In the genomic region with DNA sequence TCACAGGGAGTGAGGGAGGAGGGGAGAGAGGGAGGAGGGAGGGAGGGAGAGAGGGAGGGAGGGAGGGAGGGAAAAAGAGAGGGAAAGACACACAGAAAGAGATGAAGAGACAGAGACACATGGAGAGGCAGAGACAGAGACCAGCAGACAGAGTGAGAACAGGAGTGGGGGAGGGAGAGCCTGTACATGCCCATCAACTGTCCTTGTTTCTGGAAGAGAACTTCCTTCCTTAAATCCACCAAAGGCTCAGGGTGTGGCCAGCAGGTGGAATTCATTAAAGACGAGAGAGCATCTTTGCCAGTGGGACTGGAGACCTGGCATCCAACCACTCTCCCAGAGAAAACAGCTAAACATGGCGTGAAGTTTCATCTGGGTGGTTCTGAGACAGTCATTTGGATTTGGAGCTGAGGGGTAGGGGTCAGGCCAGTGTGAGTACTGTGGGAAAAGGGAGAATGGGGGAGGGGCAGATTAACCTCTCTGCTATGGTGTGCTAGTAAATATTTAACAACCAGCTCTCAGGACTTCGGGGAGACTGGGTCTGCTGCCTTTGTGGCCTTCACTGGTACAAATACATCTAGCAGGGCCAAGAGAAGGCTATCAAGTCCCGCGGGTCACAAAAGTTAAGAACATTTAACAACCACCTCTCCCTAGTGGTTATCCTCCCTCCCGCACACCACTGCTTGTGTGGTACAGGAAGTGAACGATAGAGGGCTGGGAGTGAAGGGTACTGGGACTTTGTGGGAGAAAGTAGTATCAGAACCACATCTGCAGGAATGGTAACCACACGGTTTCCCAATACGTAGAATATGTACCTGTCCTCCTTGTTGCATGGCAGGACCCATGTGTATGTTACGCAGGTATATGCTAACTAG, we compare ENCODE assay signal across 24 mouse cellular contexts.
DNase-seq lines count a peak whose midpoint lies in the region; ATAC-seq and TF ChIP-seq lines count a peak whose summit lies in the region.
"Had no signal": no experiment of that assay in that cellular context is flagged by ENCODE, and none has a peak within 500 bp of the region (broad histone marks: within the 10 kb centered on the region; RNA-seq: fewer than 3 reads in every experiment).

No protein-coding gene starts in this region.

- H3K9ac ChIP-seq in kidney, postnatal 0 days (ENCODE audit: low read depth, low read length), result no peak overlapping the region
- H3K9ac ChIP-seq in liver, adult 2 months (ENCODE audit: low read depth, low read length), result no peak overlapping the region
- H3K9ac ChIP-seq in hindbrain, embryonic 16.5 days (ENCODE audit: low read depth, low read length), result no peak overlapping the region
- H3K9ac ChIP-seq: embryonic facial prominence, embryonic 12.5 days; forebrain, postnatal 0 days; lung, embryonic 14.5 days; midbrain, embryonic 13.5 days had no signal

- H3K9me3 ChIP-seq in kidney, postnatal 0 days (replicated peaks; ENCODE audit: low read length), result no peaks in the 10 kb centered on the region
- no peaks in the 10 kb centered on the region for H3K9me3 ChIP-seq in hindbrain, embryonic 16.5 days (ENCODE audit: control insufficient read depth, low read length)
- H3K9me3 ChIP-seq: embryonic facial prominence, embryonic 12.5 days; midbrain, embryonic 13.5 days had no signal

- H3K36me3 ChIP-seq in kidney, postnatal 0 days (ENCODE audit: insufficient read depth, low read length), result no peaks in the 10 kb centered on the region
- no peaks in the 10 kb centered on the region for H3K36me3 ChIP-seq in liver, adult 2 months (ENCODE audit: control insufficient read depth, insufficient read depth, low read length)
- H3K36me3 ChIP-seq in hindbrain, embryonic 16.5 days (ENCODE audit: control insufficient read depth, insufficient read depth, low read length), result no peaks in the 10 kb centered on the region
- H3K36me3 ChIP-seq: embryonic facial prominence, embryonic 12.5 days; midbrain, embryonic 13.5 days had no signal

- ATAC-seq in kidney, postnatal 0 days (replicated peaks; ENCODE audit: low FRiP score, low read depth), result peak; percentile 68; the same call in 1 of the 2 replicates
- ATAC-seq in hindbrain, embryonic 16.5 days, result no peak
- ATAC-seq: CD4-positive, CD25-positive, alpha-beta regulatory T cell, adult 4 months; forebrain, postnatal 0 days; hindbrain, postnatal 0 days; intestine, postnatal 0 days; midbrain, embryonic 13.5 days had no signal

- no peaks in the 10 kb centered on the region for H3K27me3 ChIP-seq in kidney, postnatal 0 days (ENCODE audit: insufficient read depth, low read length)
- no peaks in the 10 kb centered on the region for H3K27me3 ChIP-seq in liver, adult 2 months (ENCODE audit: control insufficient read depth, insufficient read depth, low read length)
- no peaks in the 10 kb centered on the region for H3K27me3 ChIP-seq in hindbrain, embryonic 16.5 days (replicated peaks; ENCODE audit: control insufficient read depth, insufficient read depth, low read length)
- H3K27me3 ChIP-seq: embryonic facial prominence, embryonic 12.5 days; midbrain, embryonic 13.5 days had no signal

- DNase-seq in kidney, adult 11 months, result peak; percentile 26
- DNase-seq in kidney, adult 18-20 months, result no peak
- peak; percentile 20 for DNase-seq in kidney, postnatal 0 days (ENCODE audit: low spot score)
- peak; percentile 70 for DNase-seq in liver, adult 2 months (ENCODE audit: extremely low read depth, low read depth, low spot score)
- DNase-seq in gastrocnemius, adult 2 months, result no peak
- no peak for DNase-seq in adrenal gland, postnatal 36 days
- DNase-seq: cerebellum, adult 11-12 months; cerebellum, postnatal 10 days; forebrain, postnatal 0 days; gastrocnemius, postnatal 36 days; layer of hippocampus, postnatal 36 days; lung, embryonic 14.5 days; right cerebral cortex, postnatal 14 days; thymus, adult 2 months; thymus, postnatal 4 days had no signal

- WGBS in kidney, postnatal 0 days, result 54% methylated on average over 10 of the region's 10 CpGs
- 40% methylated on average over 10 of the region's 10 CpGs for WGBS in liver, adult 2 months
- WGBS in hindbrain, embryonic 16.5 days, result 78% methylated on average over 10 of the region's 10 CpGs

- no peak overlapping the region for H3K27ac ChIP-seq in kidney, postnatal 0 days
- peak overlapping the region; percentile 33 for H3K27ac ChIP-seq in liver, adult 2 months (replicated peaks; ENCODE audit: insufficient read depth, low read depth, low read length)
- H3K27ac ChIP-seq in hindbrain, embryonic 16.5 days (ENCODE audit: low read depth, low read length), result no peak overlapping the region
- no peak overlapping the region for H3K27ac ChIP-seq in gastrocnemius, adult 2 months
- H3K27ac ChIP-seq: embryonic facial prominence, embryonic 12.5 days; hindbrain, postnatal 0 days; layer of hippocampus, adult 2 months; midbrain, embryonic 13.5 days; stomach, postnatal 0 days had no signal

- H3K4me2 ChIP-seq in kidney, postnatal 0 days (ENCODE audit: low read length), result no peak overlapping the region
- H3K4me2 ChIP-seq in hindbrain, embryonic 16.5 days (ENCODE audit: low read length), result no peak overlapping the region
- H3K4me2 ChIP-seq: embryonic facial prominence, embryonic 12.5 days; heart, embryonic 11.5 days; lung, embryonic 14.5 days; midbrain, embryonic 13.5 days had no signal

- H3K79me2 ChIP-seq in liver, adult 2 months (ENCODE audit: control insufficient read depth, insufficient read depth, low read length), result no peaks in the 10 kb centered on the region

- H3K4me3 ChIP-seq in kidney, postnatal 0 days (replicated peaks; ENCODE audit: low read depth, low read length), result no peak overlapping the region
- H3K4me3 ChIP-seq in liver, adult 2 months (ENCODE audit: insufficient read depth, low read depth, low read length), result no peak overlapping the region
- no peak overlapping the region for H3K4me3 ChIP-seq in hindbrain, embryonic 16.5 days (ENCODE audit: low read length)
- no peak overlapping the region for H3K4me3 ChIP-seq in gastrocnemius, adult 2 months
- H3K4me3 ChIP-seq: embryonic facial prominence, embryonic 12.5 days; layer of hippocampus, adult 2 months; midbrain, embryonic 13.5 days had no signal

- intact Hi-C loops in gastrocnemius, adult 2 months (cut with DNase I), result no loop called here

- TF ChIP-seq POLR2A in liver, adult 2 months (IDR thresholded peaks at IDR 0.05; ENCODE audit: extremely low read depth, insufficient read depth, low read length), result no peak

- TF ChIP-seq CTCF in kidney, postnatal 0 days (IDR thresholded peaks at IDR 0.05; ENCODE audit: low read depth), result peak; percentile 19; the same call in 1 of the 2 replicates
- no peak for TF ChIP-seq CTCF in liver, adult 2 months (IDR thresholded peaks at IDR 0.05; ENCODE audit: low read depth, low read length)
- no peak for TF ChIP-seq CTCF in gastrocnemius, adult 2 months (IDR thresholded peaks at IDR 0.05)

- H3K4me1 ChIP-seq in kidney, postnatal 0 days (replicated peaks; ENCODE audit: insufficient read depth, low read length), result no peaks in the 10 kb centered on the region
- peaks cover 32% of the 10 kb centered on the region for H3K4me1 ChIP-seq in liver, adult 2 months (ENCODE audit: control insufficient read depth, insufficient read depth, low read length)
- H3K4me1 ChIP-seq in hindbrain, embryonic 16.5 days (ENCODE audit: control insufficient read depth, insufficient read depth, low read depth, low read length), result no peaks in the 10 kb centered on the region
- H3K4me1 ChIP-seq: embryonic facial prominence, embryonic 12.5 days; midbrain, embryonic 13.5 days had no signal

Comparison
In these comparisons a context has a peak if more than half of its experiments do, and no peak if none do; other contexts are left out.
1. DNase-seq: peak in kidney, adult 11 months (single experiment), kidney, postnatal 0 days (single experiment) and liver, adult 2 months (single experiment); none in kidney, adult 18-20 months (single experiment), gastrocnemius, adult 2 months (single experiment) and adrenal gland, postnatal 36 days (0 of 2).